Mouse (Mus musculus): ENCODE data around the gene Klk1b5.

Gene Klk1b5

DNA sequence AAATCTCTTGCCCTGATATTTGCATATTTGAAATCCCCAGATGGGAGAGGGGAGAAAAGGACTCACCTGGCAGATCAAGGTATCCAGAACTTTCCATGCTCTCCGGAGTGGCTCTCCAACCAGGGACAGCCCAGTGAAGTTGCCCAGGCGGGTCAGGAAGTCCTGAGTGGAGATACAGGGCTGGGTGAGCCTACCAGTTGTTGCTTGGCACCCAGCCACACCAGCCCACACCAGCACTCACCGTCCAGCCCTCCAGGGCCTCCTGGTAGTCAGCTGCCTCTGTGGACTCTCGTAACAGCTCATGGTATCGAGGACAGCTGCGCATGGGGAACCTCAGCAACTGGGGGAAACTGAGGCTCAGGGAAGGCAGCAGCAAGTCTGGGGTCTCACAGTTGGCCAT is 39.2 kb downstream of the Klk1b5 start:
- no peak for DNase-seq

DNA sequence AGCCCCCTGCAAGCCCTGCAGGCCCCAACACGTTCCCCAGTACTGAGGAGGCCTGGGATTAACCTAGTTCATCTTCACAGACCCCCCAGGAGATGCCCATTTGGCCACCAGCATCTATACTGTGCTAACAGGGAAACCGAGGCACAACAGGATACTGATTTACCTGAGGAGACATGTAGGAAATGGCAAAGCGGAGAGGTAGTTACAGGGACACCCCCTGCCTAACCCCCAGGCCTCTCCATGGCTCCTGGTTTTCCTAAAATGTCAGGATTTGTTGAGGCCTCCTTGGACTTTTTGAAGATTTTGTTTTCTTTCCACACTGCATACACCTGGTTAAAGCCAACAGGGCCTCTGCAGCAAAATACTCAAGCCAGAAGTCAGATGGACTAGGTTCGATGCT is 41.5 kb downstream of the Klk1b5 start, which contains the start of gene Acp4:
Acp4 (minus strand) TSS at position 101 of the 400 bp plus-strand sequence.
- no peak for DNase-seq

DNA sequence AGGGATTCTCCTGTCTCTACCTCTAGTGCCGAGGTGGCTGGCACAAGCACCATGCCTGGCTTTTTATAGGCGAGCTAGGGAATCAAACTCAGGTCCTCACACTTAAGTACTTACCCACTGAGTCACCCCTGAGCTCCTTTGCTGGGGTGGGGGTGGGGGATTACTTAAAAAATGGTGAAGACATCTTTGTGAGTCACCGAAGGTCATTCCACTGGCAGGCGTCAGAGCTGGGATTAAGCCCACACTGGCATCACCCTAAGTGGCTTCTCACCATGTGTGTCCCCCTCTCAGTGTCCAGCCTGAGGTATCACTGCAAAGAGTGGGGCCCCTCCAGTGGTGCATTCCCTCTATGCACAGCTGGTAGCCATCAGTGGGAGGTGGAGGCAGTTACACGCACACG is 44.7 kb downstream of the Klk1b5 start:
- DNase-seq: no peak

- DNase-seq: no peak
Observed at GRCm38 (mm10) chr7:44261147-44261546, 45.4 kb downstream of the Klk1b5 start, which contains the start of gene Gm15517. Gm15517 (plus strand) TSS chr7:44261447.

DNA sequence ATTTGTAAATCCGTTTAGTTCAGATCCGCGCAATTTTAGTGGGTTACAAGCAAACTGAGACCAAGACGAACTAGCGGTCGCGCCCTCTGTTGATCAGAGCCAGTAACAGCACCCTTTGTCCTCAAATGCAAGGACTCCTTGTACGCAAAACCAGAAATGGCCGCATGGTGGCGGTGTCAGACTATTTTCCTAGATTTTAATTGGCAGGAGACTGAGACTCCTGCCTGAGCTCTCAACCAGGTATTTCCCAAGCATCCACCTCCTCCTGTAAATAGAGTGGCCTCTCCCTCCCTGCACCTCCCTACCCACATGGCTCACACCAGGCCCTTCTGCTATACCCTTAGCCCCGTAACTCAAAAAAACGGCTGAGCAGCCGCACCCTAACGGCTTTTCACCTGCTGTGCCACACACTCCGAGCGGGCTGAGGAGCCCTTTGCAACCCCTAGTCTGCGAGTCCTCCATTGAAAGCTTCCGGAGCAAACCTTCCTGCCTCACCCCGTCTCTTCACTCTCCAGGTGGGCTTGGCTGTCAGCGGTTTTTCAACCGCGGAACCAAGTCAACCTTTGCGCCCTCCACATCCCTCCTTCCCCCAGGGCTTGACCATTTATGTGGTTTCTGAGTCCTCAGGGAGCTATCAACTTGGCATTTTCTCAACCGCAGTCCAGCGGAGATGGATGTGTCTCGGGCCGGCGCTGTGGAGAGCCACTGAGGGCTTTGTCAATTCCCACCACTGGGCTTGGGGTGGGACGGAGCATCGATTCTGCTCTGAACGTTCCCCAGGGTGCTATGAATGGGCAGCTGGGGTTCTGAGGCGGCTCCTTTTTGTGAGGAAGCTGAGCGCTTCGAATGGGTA is 47.3 kb downstream of the Klk1b5 start:
- DNase-seq: peak; percentile 94 to 95

GRCm38 (mm10) chr7:44268117-44268516 is 52.4 kb downstream of the Klk1b5 start:
- DNase-seq: no peak

DNA sequence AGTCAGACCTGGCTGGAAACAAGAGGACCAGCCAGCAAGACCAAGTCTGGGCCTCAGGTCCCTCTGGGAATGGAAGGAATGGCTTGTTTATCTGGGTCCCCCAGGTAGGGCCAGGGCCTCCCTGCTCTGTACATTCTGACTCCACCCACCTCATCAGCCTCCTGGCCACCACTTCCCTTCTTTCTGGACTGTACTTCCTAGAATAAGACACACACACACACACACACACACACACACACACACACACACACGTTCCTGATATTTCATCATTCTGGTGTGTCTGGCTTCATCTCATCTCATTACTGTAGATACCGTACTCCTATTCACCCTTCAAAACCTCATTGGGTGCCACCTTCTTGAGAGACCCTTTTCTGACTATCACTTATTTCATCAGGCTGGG is 53.7 kb downstream of the Klk1b5 start:
- no peak for DNase-seq
